Mouse (Mus musculus): ENCODE data around the gene Rpp21.
A peak's percentile ranks its signal among the peaks of the same experiment; 100 is the strongest.

The Rpp21 gene

DNA sequence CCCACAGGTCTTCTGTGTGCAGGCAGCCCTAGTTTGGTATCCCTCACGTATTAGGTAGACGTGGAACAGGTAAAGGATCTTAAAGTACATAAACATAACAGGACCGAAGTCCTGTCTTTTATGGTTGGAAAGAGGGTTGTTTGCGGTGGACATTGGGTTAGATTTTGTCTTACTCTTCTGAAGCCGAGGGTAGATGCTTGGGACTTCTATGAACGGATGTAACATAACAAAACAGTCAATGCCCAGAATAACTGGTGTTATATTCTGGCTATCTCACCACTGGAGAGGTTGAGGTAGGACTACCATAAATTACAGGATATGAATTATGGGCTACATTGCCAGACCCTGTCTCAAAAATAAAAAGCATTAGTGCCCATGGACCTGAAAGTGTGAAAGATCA lies at the start of gene Rpp21:
TSS of gene Rpp21 (minus strand) at position 101 of the 400 bp plus-strand sequence.
- DNase-seq (ENCODE audit: low read depth) = no peak

DNA sequence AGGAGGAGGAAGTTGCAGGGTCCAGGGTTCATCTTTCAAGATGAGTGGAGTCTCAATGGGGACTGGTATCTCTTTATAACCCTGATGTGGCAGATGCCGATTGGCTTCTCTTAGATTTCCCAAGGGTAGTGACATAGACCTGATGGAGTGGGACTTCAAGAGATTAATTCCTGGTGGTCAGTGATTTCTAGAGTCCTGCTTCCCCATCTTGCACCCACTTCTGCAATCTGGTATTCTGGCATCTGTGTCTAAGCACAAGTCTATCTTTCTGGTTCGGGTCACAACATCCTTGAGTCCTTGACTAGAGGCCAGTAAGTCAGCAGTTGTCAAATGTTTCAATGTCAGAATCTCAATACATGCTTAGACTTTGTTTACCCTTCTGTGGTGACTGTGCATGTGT lies 28.5 kb upstream of the Rpp21 start, which contains the start of gene H2-M10.2:
TSS of gene H2-M10.2 (minus strand) at position 101 of the 400 bp plus-strand sequence.
- no peak for DNase-seq (ENCODE audit: low read depth)

DNA sequence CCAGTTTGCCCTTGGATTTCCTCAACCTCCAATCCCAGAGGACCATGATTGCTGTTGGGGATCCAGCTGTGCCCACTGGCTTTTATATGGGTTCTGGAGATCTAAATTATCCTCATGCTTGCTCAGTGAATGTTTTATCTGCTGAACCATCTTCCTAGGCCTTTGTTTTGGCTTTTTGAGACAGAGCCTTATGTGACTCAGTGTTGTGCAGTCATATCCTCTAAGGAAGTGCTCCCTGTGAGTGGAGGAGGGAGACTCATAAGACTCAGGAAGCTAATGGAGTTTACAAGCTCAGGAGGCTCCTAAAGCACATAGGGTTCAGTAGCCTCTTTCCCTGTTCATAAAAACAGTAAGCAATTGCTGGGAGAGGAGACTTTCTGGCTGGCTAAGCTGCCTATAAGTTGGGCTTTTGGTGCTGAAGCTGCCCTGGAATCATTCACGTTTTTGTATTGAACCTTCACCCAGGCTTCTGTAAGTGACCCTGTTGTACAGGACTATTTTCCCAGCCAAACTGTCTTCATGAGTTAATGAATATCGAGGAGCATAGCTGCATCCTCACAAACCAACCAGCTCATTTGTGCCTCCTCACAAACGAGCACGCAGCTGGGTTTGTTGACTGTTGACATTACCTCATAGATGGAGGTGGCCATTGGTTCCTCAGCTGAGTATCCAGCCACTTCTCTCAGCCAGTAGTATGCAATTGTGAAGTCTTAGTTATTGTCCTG lies 23.8 kb upstream of the Rpp21 start:
- DNase-seq (ENCODE audit: low read depth) = no peak

DNA sequence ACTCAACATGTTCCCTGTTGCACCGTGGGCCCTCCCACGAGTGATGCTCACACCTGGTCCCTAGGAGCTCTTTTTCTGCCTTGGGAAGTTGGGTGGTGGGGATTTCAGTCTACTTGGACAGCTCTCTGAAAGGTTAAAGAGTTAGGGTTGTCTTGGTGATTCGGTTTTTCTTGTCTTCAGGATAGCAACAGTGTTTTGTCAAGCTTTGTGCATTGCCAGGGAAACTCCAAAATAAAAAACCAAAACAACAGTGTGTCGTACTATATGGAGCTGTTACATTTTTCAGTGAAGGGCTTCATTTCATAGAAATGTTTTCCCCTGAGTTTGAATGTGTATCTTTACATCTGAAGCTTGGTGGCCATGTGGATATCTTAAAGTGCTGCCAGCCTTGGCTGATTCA lies 16.9 kb upstream of the Rpp21 start:
- no peak for DNase-seq (ENCODE audit: low read depth)

DNA sequence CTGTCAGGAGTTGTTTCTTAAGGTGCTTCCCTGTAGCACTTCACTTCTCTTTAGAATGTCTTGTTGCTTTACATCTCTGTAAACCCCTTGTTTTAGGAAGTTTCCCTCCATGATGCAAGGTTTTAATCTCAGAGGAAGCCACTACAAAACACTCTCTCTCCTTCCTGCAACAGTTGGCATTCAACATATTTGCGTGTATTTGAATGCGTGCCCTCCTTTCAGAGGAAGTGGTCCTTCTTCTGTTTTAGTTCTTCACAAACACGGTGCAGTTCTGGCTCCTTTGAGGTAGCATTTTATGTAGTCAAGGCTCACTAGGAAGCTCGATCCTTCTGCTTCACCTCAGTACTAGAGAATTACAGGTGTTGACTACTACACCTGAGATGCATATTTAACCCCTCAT lies 15.9 kb upstream of the Rpp21 start:
- no peak for DNase-seq (ENCODE audit: low read depth)

DNA sequence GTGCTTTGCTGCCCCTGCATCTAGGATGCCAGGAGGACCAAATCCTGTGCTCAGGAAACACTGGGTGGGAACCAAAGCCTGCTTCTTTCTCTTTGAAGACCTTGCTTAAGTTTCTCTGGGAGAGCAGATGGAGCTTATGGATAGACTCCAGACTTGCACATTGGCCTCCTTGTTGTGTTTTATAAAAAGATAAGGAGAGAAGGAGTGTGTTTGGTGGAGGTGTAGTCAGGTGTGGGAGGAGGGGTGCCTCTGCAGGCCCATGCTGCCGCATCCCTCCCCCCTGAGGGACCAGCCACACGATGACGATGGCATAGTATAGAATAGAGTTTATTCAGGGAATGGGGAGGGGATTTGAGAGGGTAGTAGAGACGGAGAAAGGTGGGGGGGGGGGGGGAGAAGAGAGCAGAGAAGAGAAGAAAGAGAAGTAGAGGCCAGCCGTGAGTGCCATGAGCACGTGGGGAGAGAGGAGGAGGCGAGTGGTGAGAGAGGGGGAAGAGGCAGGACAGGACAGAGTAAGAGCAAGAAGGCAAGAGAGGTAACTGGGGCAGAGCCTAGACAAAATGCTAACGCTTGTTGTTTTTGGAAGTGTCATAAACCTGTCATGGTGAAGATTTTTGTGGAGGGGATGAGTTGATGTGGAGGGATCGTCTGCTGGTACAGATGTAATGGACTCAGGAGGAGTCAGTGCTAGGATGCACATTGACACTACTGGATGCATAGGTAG lies 14.9 kb upstream of the Rpp21 start:
- no peak for DNase-seq (ENCODE audit: low read depth)

DNA sequence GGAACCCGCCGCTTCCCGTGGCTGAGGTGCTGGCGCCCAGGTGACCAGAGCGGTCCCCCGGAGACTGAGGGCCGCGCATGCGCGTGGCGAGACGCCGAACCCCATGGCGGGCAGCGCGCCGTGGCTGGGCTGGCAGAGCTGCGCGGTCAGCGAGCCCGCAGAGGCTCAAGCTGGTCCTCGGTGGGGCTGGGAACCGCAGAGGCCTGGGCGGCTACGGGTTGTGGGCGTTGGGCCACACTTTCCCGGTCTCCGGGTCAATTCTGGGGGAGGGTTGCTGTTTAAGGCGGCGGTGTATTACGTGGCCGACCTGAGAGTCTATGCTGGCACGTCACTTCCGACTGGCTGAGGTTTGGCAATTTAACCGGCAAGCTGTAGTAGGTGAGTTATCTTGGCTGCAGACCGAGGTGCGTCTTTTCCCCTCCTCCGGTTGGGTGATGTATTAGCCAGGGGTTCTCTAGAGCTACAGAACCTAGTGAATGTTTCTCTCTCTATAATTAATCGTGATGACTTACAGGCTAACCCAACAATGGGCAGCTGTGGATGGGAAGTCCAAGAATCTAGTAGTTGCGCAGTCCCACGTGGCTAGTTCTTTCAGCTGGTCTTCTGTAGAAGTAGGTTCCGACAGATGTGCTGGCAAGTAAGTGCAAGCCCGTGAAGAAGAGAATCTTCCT lies 13.9 kb upstream of the Rpp21 start, which contains the start of gene Trim39:
TSS of gene Trim39 (minus strand) at position 662 of the 671 bp plus-strand sequence.
- DNase-seq (ENCODE audit: low read depth) = peak; percentile 63

DNA sequence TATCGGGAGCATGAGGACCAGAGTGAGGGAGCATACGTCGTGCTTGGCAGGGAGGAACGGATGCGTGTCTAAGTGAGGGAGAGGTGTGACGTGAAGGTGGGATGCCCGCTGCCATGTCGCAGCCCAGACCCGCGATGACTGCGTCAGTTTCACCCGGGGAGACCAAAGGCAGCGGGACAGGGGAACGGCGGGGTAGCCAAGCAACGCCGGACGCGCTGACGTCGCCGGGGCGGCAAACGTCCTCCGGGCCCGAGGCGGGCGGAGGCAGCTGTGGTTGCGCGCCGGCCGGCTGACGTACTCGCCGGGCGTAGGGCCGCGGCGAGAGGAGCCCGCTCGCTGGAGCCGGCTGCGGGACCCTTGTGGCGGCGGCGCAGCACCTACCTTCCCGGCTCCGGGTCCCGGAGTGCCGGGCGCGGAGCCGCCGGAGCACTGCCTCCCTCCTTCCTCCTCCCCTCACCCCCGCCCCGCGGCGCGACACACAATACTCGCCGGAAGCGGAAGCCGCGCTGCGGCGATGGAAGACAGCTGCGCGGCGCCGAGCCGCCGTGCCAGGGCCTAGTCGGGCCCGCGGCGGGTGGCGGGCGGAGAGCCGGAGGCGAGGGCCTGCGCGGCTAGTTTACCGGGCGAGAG lies 13.2 kb upstream of the Rpp21 start:
- peak; percentile 56 for DNase-seq (ENCODE audit: low read depth)

DNA sequence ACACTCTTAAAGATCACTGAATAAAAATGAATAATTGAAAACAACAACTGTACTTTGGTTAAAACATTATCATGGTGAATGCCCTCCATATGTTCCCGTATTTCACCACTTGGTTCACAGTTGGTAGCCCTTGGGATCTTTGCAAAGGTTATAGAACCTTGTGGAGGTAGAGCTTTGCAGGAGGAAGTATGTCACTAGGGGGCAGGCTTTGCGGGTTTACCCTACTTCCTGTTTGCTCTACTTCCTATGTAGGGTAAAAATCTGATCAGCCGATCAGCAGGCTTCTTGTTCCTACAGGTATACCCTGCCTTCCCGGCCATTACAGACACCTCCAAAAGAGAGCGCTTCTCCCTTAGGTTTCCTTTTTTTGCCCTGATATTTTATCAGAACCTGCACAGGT lies 8.0 kb upstream of the Rpp21 start:
- peak; percentile 34 for DNase-seq (ENCODE audit: low read depth)

DNA sequence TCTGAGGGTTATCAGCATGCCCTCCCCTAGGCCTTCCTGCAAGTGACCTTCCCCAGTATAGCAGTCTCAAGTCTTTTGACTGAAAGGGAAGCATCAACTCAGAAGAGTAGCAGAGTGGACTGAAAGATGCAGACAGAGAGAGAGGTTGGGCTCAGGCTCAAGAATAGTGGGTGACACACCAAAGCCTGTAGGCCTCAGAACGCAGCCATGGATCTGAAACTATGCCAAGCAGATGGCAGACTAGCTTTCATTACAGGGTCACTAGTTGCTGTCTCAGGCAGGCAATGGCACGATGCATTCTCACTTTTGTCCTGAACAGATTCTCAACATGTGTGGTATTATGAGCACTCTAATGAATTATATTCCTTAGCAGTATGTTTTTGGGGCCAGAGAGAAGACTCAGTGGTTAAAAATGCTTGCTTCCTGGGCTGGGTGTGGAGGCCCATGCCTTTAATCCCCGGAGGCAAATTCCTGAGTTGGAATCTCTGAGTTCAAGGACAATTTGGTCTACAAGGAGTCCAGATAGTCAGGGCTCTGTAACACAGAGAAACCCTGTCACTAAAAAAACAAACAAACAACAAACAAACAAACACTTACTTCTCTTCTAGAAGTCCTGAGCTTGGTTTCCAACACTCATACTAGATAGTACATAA lies 6.5 kb upstream of the Rpp21 start:
- no peak for DNase-seq (ENCODE audit: low read depth)

DNA sequence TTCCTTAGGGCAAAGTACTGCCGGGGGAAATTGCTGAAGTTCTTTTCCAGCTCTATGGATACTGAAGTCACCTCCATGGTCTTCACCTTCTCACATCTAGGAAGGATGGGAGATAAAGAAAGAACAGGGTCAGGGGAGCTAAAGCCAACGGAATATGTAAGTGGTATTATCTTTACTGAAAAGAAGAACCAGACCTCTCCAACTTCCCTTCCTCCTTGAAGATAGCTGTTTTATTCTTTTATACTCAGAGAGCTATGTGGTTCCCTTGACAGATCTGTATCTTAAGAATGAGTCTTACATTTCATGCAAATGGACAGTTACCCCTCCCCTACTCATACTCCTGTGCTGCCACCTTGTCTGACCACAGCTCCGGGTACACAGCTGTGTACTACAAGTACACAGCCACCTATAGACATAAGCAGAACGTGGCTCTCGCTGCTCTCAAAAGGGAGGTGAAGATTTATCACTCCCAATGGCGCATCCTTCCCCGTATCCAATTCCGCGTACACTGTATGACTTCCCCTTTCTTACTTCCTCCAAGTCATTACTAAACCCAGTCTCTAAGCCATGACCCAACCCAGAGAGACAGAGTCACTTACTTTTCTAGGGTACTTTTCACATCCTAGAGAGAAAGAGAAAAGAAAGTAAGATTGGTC lies 3.8 kb upstream of the Rpp21 start:
- peak; percentile 36 for DNase-seq (ENCODE audit: low read depth)

DNA sequence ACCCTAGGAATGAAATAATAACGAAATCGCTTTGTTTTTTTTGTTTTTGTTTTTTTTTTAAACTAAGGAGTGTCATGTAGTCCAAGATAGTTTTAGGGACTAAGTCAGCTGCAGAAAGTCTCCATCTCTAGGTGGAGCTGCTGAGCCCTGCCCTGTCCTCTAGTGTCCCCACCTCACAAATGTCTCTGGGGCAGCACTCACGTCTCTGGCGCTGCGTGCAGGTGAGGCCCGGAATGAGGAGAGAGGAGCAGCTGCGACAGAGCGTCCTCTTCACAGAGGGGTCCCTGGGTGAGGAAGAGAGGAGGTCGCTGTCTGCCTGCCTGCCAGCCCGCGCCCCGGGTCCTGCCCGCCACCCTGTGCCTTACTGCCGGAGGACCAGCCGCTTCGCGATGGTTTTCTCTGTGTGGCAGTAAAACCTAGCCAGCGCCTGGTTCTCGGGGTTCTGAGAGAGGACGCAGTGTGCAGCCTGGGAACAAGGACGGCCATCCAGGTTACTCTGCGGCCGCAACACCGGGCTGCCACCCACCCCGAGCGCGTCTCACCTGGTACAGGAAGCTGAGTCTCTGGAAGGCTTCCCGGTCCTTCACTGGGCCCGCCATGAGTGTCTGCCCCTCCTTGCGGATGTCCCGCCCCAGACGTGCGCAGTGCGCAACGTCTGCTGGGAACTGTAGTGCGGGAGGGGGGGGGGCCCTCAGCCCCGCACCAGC lies 475 bp downstream of the Rpp21 start:
- peak; percentile 48 for DNase-seq (ENCODE audit: low read depth)

DNA sequence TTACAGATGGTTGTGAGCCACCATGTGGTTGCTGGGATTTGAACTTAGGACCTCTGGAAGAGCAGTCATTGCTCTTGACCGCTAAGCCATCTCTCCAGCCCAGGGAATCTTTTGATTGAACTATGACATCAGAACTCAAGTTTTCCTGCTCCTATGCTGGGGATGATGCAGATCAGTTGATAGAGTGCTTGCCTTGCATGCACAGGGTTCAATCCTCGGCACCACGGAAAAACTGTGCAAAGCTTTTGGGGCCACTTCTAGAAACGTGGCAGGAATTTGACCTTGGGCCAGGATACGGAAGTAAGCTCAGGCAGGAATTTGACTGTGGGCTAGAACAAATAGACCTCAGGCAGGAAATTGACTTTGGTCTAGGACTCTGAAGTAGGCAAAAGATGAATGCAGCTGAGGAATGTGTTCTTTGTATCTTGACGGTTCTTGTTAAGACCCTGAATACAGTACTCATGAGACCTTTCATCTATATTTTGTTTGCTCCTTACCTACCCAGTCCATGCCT lies 4.7 kb downstream of the Rpp21 start:
- no peak for DNase-seq (ENCODE audit: low read depth)

DNA sequence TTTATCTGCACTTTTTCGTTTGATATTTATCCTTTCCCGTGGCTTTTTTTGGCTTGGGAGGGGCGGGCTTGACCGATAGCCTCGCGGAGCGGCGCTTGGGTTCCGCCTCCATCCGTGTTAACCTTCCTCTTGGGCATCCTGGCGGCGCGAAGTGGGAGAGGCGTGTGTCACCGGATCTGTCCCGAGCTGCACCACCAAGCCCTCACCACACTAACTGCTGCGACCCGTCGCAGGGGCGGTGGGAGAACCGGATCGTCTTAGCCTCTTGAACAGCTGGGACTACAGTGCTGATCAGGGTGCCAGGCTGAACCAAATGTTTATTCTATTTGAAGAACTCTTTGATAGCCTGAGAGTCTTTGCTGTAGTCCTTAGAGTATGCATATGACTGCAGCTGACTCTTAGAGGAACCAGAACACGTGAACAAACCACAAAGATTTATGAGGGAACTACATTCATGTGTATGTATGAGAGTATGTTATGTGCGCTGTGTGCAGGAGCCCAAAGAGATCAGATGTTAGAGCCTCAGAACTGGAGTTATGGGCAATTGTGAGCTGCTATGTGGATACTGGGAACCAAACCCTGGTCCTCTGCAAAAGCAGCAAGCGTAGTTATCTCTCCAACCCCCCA lies 5.5 kb downstream of the Rpp21 start:
- DNase-seq (ENCODE audit: low read depth) = no peak

DNA sequence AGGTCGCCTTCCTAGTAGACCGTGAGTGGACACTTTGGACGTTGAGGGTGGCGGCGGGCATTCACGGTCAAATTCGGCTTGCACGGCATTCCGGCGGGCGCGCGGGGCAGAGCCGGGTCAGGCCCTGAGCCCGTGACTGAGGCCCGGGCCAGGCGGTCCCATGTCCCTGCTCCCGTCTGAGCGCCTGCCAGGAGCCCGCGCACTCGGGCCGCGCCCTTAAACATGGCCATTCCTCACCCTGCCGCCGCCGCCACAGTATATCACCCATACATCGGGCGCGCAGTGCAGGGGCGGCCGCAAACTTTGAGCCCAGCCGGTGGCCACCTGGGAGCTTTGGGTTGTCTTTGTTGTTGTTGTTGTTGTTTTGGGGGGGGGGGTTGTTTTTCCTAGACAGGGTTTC lies 9.0 kb downstream of the Rpp21 start:
- DNase-seq (ENCODE audit: low read depth) = no peak

DNA sequence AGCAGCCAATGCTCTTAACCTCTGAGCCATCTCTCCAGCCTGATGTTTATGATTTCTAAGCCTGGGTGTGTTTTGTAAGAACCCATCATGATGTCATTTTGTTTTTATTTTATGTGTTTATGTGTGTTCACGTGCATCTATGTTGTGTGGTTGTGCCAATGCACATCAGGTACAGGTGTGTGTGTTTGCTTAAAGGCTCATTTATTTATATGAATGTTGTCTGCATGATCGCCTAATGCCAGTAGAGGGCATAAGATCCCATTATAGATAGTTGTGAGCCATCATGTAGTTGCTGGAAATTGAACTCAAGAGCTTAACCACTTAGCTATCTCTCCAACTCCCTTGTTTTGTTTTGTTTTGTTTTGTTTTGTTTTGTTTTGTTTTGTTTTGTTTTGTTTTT lies 12.1 kb downstream of the Rpp21 start:
- DNase-seq (ENCODE audit: low read depth) = no peak

DNA sequence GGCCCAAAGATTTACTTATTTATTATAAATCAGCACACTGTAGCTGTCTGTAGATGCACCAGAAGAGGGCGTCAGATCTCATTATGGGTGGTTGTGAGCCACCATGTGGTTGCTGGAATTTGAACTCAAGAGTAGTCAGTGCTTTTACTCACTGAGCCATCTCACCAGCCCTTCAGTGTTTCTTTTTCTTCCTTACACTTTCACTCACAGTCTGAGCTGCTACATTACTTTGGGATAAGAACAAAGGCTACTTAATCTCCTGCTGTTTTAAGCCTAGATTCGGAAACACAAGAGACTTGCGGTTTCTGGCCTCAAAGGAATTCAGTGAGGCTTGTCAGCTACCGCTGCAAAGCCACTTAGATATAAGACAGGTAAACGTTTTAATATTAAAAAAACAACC lies 13.8 kb downstream of the Rpp21 start:
- DNase-seq (ENCODE audit: low read depth) = no peak

DNA sequence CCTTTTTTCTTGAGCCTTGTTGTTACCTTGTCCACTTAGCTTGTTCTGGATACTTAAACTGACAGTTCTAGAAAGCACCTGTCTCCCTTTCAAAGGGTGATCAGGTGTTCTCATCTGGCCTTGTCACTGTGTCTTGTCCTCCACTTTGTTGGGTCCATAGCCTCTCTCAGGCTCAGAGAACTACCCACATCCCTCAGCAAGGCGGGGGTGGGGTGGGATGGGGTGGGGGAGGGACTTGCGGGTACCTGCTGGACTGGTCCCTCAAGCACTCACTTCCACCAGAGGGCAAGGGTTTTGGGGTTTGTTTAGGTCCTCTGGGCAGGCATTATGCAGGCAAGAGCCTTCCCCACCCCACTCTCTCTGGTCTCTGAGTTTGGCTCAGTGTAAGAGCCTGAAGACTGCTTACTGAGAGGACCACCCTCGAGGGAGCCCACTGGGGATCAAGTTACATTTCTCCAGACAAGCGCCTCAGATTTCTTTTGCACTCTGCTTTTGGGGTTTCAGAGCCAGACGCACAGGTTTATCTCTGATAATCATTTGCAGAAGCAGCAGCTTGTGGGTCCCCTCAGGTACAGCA lies 17.1 kb downstream of the Rpp21 start:
- DNase-seq (ENCODE audit: low read depth) = no peak

DNA sequence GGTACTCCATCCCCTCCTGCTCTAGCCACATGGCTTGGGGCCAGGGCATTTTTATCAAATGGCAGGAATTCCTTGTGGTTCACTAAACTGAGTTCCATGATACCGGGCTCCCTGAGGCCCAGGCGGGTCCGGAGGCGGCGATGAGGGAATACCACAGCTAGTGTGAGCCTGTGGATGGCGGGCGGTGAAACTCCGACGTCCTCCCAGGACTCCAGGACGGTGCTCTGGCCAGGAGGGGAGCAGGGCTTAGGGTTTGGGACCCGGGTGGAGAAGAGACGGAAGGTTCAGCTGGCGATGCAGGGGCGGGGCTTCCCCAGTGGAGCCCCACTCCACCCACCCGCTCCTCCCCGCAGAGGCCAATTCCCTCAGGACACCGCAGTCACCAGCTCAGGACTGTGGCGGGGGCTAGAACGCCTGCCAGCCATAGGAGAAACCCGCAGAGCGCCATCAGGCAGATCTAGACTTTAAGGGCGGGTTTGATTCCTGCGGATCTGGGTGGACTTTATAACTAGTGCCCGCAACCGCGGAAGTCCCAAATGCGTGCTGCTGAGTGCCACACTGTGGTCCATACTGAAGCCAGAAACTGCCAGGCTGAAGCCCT lies 20.4 kb downstream of the Rpp21 start:
- DNase-seq (ENCODE audit: low read depth) = no peak

Data from c-Kit-positive CD71-negative TER-119-negative erythroid progenitor cells, embryonic 14.5 days (primary cell).